Mouse (Mus musculus) lung, postnatal 0 days (tissue): ENCODE measurements around the gene Ypel3.

ENCODE experiments used
- CTCF ChIP-seq: IDR thresholded peaks from 2 replicates; pipeline ENCODE4 v1.5.1; 2016; ENCODE audit warnings: antibody characterized with exemption, mild to moderate bottlenecking
- EP300 ChIP-seq: IDR thresholded peaks from 2 replicates; pipeline ENCODE4 v1.6.1; 2016; ENCODE audit warnings: antibody characterized with exemption, mild to moderate bottlenecking, control low read depth

- TF ChIP-seq CTCF (no peak), EP300 (no peak)
Measured at GRCm38 (mm10) chr7:126740132-126740735, 36.5 kb upstream of the Ypel3 start.
